34 mouse cellular contexts compared by ENCODE assay signal in genomic region chr10:23986419-23986818, GRCm38 (mm10). TPM values are rescaled to one million over a fixed set of nuclear protein-coding genes. Genes with fewer than 3 reads are reported as not detected.
DNase-seq lines count a peak whose midpoint lies in the region; ATAC-seq and TF ChIP-seq lines count a peak whose summit lies in the region.
"Had no signal": no experiment of that assay in that cellular context is flagged by ENCODE, and none has a peak within 500 bp of the region (broad histone marks: within the 10 kb centered on the region; RNA-seq: fewer than 3 reads in every experiment).

No protein-coding gene starts in this region.

- peak; percentile 6 for DNase-seq in kidney, adult 2 months
- no peak for DNase-seq in kidney, postnatal 25 days
- peak; percentile 6 for DNase-seq in thymus, postnatal 25 days
- DNase-seq in thymus, postnatal 36 days = no peak
- no peak for DNase-seq in natural killer cell, adult 2 months (ENCODE audit: low spot score in 2 of 2)
- DNase-seq: adrenal gland, adult 2 months; adrenal gland, postnatal 14 days; B cell, adult 2 months; cerebellum, adult 11-12 months; cerebellum, adult 8-10 months; cerebellum, postnatal 10 days; cerebellum, postnatal 36 days; gastrocnemius, adult 2 months; gastrocnemius, postnatal 14 days; heart, adult 11 months had no signal

- no peaks in the 10 kb centered on the region for H3K27me3 ChIP-seq in kidney, adult 2 months (replicated peaks; ENCODE audit: control insufficient read depth, insufficient read depth, low read length)
- H3K27me3 ChIP-seq: CH12.LX; forebrain, embryonic 13.5 days; hindbrain, embryonic 13.5 days had no signal

- H3K27ac ChIP-seq in kidney, adult 2 months (ENCODE audit: insufficient read depth, low read depth, low read length) = no peak overlapping the region
- H3K27ac ChIP-seq: forebrain, embryonic 10.5 days; forebrain, embryonic 13.5 days; gastrocnemius, adult 2 months; hindbrain, embryonic 10.5 days; hindbrain, embryonic 13.5 days had no signal

- WGBS in kidney, adult 2 months = 76% methylated on average over 5 of the region's 5 CpGs

- no peak for TF ChIP-seq POLR2A in kidney, adult 2 months (IDR thresholded peaks at IDR 0.05; ENCODE audit: low read depth, low read length)

- ATAC-seq in megakaryocyte progenitor cell, adult 5-6 weeks (replicated peaks; ENCODE audit: poor library complexity) = peak; percentile 61
- ATAC-seq: forebrain, embryonic 13.5 days; forebrain, embryonic 16.5 days; hindbrain, embryonic 16.5 days; Patski had no signal

- no peak overlapping the region for H3K4me3 ChIP-seq in kidney, adult 2 months (ENCODE audit: insufficient read depth, low read depth, low read length)
- H3K4me3 ChIP-seq: forebrain, embryonic 10.5 days; forebrain, embryonic 13.5 days; gastrocnemius, adult 2 months; hindbrain, embryonic 10.5 days; hindbrain, embryonic 13.5 days had no signal

- no peak for TF ChIP-seq CTCF in kidney, adult 2 months (conservative IDR thresholded peaks at IDR 0.05; ENCODE audit: insufficient read depth, insufficient read length, low read depth, low read length)

- H3K4me1 ChIP-seq in kidney, adult 2 months (ENCODE audit: control insufficient read depth, insufficient read depth, low read length) = no peaks in the 10 kb centered on the region
- H3K4me1 ChIP-seq: forebrain, embryonic 13.5 days; hindbrain, embryonic 13.5 days had no signal

- no peaks in the 10 kb centered on the region for H3K36me3 ChIP-seq in kidney, adult 2 months (ENCODE audit: control insufficient read depth, insufficient read depth, low read length)
- H3K36me3 ChIP-seq: forebrain, embryonic 10.5 days; G1E; hindbrain, embryonic 10.5 days; hindbrain, embryonic 13.5 days had no signal

RNA-seq across cellular contexts. Expression of gene Taar6, which starts 1.0 kb away (rescaled TPM):
- not detected in 2 replicates for polyA plus RNA-seq in kidney, adult 2 months (2012; rRNA removed)
- total RNA-seq in megakaryocyte progenitor cell, adult 5-6 weeks (2015) = not detected in 2 replicates
- not detected in 2 replicates for total RNA-seq in megakaryocyte progenitor cell, adult 5-6 weeks (2017)
- total RNA-seq: adrenal gland, adult 2 months; adrenal gland, postnatal 14 days; CH12.LX; G1E; gastrocnemius, adult 2 months; gastrocnemius, postnatal 14 days; gastrocnemius, postnatal 4 days; heart, adult 8-10 months; heart, postnatal 25 days had no signal
- polyA plus RNA-seq: adrenal gland, adult 2 months; brain, embryonic 14.5 days; embryonic facial prominence, embryonic 11.5 days; embryonic facial prominence, embryonic 14.5 days; forebrain, embryonic 10.5 days; forebrain, embryonic 13.5 days; forebrain, embryonic 16.5 days; G1E; heart, embryonic 11.5 days; heart, embryonic 14.5 days; heart, postnatal 0 days; hindbrain, embryonic 10.5 days; hindbrain, embryonic 13.5 days; hindbrain, embryonic 16.5 days; Patski had no signal

RNA-seq across cellular contexts. Expression of gene Taar7a, which starts 6.9 kb away (rescaled TPM):
- not detected in 2 replicates for polyA plus RNA-seq in kidney, adult 2 months (2012; rRNA removed)
- not detected in 2 replicates for total RNA-seq in megakaryocyte progenitor cell, adult 5-6 weeks (2015)
- total RNA-seq in megakaryocyte progenitor cell, adult 5-6 weeks (2017) = not detected in 2 replicates
- total RNA-seq: adrenal gland, adult 2 months; adrenal gland, postnatal 14 days; CH12.LX; G1E; gastrocnemius, adult 2 months; gastrocnemius, postnatal 14 days; gastrocnemius, postnatal 4 days; heart, adult 8-10 months; heart, postnatal 25 days had no signal
- polyA plus RNA-seq: adrenal gland, adult 2 months; brain, embryonic 14.5 days; embryonic facial prominence, embryonic 11.5 days; embryonic facial prominence, embryonic 14.5 days; forebrain, embryonic 10.5 days; forebrain, embryonic 13.5 days; forebrain, embryonic 16.5 days; G1E; heart, embryonic 11.5 days; heart, embryonic 14.5 days; heart, postnatal 0 days; hindbrain, embryonic 10.5 days; hindbrain, embryonic 13.5 days; hindbrain, embryonic 16.5 days; Patski had no signal

RNA-seq across cellular contexts. Expression of gene Taar7b, which starts 13.3 kb away (rescaled TPM):
- polyA plus RNA-seq in kidney, adult 2 months (2012; rRNA removed) = not detected in 2 replicates
- total RNA-seq in megakaryocyte progenitor cell, adult 5-6 weeks (2015) = not detected in 2 replicates
- not detected in 2 replicates for total RNA-seq in megakaryocyte progenitor cell, adult 5-6 weeks (2017)
- total RNA-seq: adrenal gland, adult 2 months; adrenal gland, postnatal 14 days; CH12.LX; G1E; gastrocnemius, adult 2 months; gastrocnemius, postnatal 14 days; gastrocnemius, postnatal 4 days; heart, adult 8-10 months; heart, postnatal 25 days had no signal
- polyA plus RNA-seq: adrenal gland, adult 2 months; brain, embryonic 14.5 days; embryonic facial prominence, embryonic 11.5 days; embryonic facial prominence, embryonic 14.5 days; forebrain, embryonic 10.5 days; forebrain, embryonic 13.5 days; forebrain, embryonic 16.5 days; G1E; heart, embryonic 11.5 days; heart, embryonic 14.5 days; heart, postnatal 0 days; hindbrain, embryonic 10.5 days; hindbrain, embryonic 13.5 days; hindbrain, embryonic 16.5 days; Patski had no signal

RNA-seq across cellular contexts. Expression of gene Taar5, which starts 15.9 kb away (rescaled TPM):
- polyA plus RNA-seq in kidney, adult 2 months (2012; rRNA removed) = 0.08 TPM in 1 of 2 replicates, not detected in the other
- not detected in 2 replicates for total RNA-seq in megakaryocyte progenitor cell, adult 5-6 weeks (2015)
- total RNA-seq in megakaryocyte progenitor cell, adult 5-6 weeks (2017) = not detected in 2 replicates
- total RNA-seq: adrenal gland, adult 2 months; adrenal gland, postnatal 14 days; CH12.LX; gastrocnemius, adult 2 months; gastrocnemius, postnatal 14 days; gastrocnemius, postnatal 4 days; heart, adult 8-10 months; heart, postnatal 25 days had no signal
- polyA plus RNA-seq: adrenal gland, adult 2 months; brain, embryonic 14.5 days; embryonic facial prominence, embryonic 11.5 days; embryonic facial prominence, embryonic 14.5 days; forebrain, embryonic 10.5 days; forebrain, embryonic 13.5 days; forebrain, embryonic 16.5 days; G1E; heart, embryonic 11.5 days; heart, embryonic 14.5 days; heart, postnatal 0 days; hindbrain, embryonic 10.5 days; hindbrain, embryonic 13.5 days; Patski had no signal

RNA-seq across cellular contexts. Expression of gene Taar4, which starts 26.1 kb away (rescaled TPM):
- polyA plus RNA-seq in kidney, adult 2 months (2012; rRNA removed) = not detected in 2 replicates
- total RNA-seq in megakaryocyte progenitor cell, adult 5-6 weeks (2015) = not detected in 2 replicates
- not detected in 2 replicates for total RNA-seq in megakaryocyte progenitor cell, adult 5-6 weeks (2017)
- total RNA-seq: adrenal gland, adult 2 months; adrenal gland, postnatal 14 days; CH12.LX; G1E; gastrocnemius, adult 2 months; gastrocnemius, postnatal 14 days; gastrocnemius, postnatal 4 days; heart, adult 8-10 months; heart, postnatal 25 days had no signal
- polyA plus RNA-seq: adrenal gland, adult 2 months; brain, embryonic 14.5 days; embryonic facial prominence, embryonic 11.5 days; embryonic facial prominence, embryonic 14.5 days; forebrain, embryonic 10.5 days; forebrain, embryonic 13.5 days; forebrain, embryonic 16.5 days; G1E; heart, embryonic 11.5 days; heart, embryonic 14.5 days; heart, postnatal 0 days; hindbrain, embryonic 10.5 days; hindbrain, embryonic 13.5 days; hindbrain, embryonic 16.5 days; Patski had no signal

Comparison
In these comparisons a context has a peak if more than half of its experiments do, and no peak if none do; other contexts are left out.
1. DNase-seq: peak in kidney, adult 2 months (single experiment) and thymus, postnatal 25 days (single experiment); none in kidney, postnatal 25 days (0 of 2), thymus, postnatal 36 days (0 of 2) and natural killer cell, adult 2 months (0 of 2).